Mouse (Mus musculus): ENCODE results near the gene Ticam1. TPM values are rescaled to one million over a fixed set of nuclear protein-coding genes. Genes with fewer than 3 reads are reported as not detected.

The Ticam1 gene
- 1.7 and 2.6 TPM in 2 replicates for polyA plus RNA-seq (2014; fragmentation: Nextera tagmentation; extraction: Ambion mirVana)

DNA sequence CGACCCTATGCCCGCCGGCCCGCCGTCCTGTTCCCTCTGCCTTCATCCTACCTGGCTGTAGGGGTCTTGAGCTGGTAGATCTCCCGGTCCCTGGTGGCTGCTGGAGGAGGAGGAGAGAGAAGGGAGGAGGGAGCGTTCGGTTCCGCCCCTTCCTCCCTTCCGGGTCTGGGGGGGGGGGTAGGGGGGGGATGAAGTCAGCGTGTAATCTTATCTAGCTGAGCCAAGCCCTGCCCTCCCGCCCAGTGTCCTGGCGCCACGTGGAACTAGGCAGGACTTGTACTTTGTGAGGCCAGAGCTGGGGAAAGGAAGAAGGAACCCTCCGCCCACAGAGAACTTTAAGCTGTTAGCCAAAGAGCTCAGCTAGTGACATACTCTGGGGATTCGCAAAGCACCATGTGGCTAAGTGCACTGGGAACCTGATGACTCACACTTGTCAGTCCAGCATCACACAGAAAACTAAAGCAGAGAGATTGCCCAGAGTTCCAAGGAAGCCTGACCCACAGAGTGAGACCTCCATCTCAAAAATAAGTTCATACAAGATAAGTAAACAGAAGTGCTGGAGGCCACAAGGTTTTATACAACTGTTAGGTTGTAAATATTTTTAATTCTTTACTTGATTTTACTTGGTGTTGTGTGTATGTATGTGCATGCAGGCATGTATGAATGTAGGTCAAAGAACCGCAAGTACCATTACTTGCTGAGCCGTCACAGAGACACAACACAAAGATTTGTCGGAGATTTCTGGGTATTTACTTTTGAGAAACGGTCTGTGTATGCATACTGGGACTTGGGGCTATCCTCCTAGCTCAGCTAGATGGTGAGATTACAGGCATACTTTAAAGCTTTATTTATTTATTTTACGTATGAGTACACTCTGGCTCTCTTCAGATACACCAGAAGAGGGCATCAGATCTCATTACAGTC, at the start of gene Ticam1:
TSS of gene Ticam1 (minus strand) at position 144 of the 924 bp plus-strand sequence.
- H3K36me3 ChIP-seq (ENCODE audit: control insufficient read depth, insufficient read depth, low read length) = 0 out of 2 replicates have a peak, but pooled peaks cover 6% of the 10 kb centered on the region
- H3K4me3 ChIP-seq (ENCODE audit: low read depth, low read length) = peak within 1 kb of the TSS; percentile 43
- 7% methylated on average over 21 of the region's 21 CpGs for WGBS
- DNase-seq (ENCODE audit: low spot score, missing footprints) (peak; percentile 97), ATAC-seq (ENCODE audit: low FRiP score) (peak; percentile 91)
- peak within 1 kb of the TSS; percentile 50; the same call in 1 of the 2 replicates for H3K27ac ChIP-seq (ENCODE audit: low read depth, low read length)
- no peaks in the 10 kb centered on the region for H3K27me3 ChIP-seq (ENCODE audit: control insufficient read depth, insufficient read depth, low read length)
- peak within 1 kb of the TSS; percentile 58 for H3K9ac ChIP-seq (ENCODE audit: low read length)
- no peaks in the 10 kb centered on the region for H3K9me3 ChIP-seq (ENCODE audit: control insufficient read depth, low read length)
- peak within 1 kb of the TSS; percentile 61 for H3K4me2 ChIP-seq
- H3K4me1 ChIP-seq (ENCODE audit: control insufficient read depth, insufficient read depth, low read length) = peaks cover 8% of the 10 kb centered on the region; the same call in 1 of the 2 replicates

DNA sequence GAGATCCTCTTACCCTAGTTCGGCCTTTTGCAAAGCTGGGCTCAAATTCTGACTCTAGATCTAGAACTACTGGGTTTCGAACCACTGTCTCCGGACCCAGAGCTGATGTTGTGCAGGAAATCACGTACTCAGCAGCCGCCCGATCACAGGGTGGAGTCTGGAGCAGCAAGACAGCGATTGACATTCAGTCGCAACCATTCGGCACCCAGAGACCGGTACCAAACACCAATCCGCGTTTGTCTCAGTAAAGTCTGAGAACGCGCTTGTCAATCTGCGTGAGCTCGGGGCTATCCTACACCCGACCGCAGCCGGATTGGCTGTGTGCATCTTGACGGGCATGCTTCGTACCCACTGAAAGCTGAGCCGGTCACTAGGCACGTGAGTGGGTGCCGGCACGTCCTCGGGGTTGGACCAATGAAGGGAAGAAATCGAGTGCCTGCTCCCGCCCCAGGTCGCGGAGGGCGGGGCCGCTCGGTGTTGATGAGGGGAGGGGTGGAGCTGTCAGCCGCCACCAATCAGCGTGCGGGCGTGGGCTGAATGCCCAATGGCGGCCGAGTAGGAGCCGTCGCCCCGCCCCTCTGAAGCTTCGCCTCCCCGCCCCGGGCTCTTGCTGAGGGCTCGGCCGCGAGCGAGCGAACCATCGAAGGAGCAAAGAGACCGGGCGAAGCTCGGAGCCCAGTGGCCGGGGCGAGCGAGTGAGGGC, 49.0 kb upstream of the Ticam1 start, which contains the start of gene Kdm4b:
TSS of gene Kdm4b (plus strand) at position 613 of the 703 bp plus-strand sequence.
- WGBS = under 1% methylated on average over 47 of the region's 57 CpGs
- H3K9ac ChIP-seq (ENCODE audit: low read length) = peak within 1 kb of the TSS; percentile 94
- DNase-seq (ENCODE audit: low spot score, missing footprints) = peak; percentile 100

DNA sequence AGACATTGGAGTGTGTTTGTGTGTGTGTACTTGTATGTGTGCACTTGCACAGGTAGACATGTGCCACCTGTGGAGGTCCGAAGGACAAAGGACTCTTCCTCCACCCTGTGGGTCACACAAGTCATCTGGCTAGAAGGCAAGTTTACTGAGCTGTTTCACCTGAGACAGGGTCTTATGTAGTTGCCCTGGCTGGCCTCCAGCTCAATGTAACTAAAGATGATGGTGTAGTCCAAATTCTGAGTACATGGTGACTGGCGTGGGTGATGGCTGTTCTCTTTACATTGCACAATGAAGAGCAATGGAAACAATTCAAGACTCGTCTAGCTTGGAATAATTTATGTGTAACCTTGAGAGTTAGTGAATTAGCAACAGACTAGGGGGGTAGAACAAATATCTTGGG, 47.8 kb upstream of the Ticam1 start:
- H3K9me3 ChIP-seq (ENCODE audit: control insufficient read depth, low read length) = no peaks in the 10 kb centered on the region
- peaks cover 19% of the 10 kb centered on the region for H3K4me1 ChIP-seq (ENCODE audit: control insufficient read depth, insufficient read depth, low read length)
- no peak overlapping the region for H3K4me3 ChIP-seq (ENCODE audit: low read depth, low read length)
- ATAC-seq (ENCODE audit: low FRiP score) (no peak), DNase-seq (ENCODE audit: low spot score, missing footprints) (no peak)
- no peak overlapping the region for H3K27ac ChIP-seq (ENCODE audit: low read depth, low read length)
- H3K36me3 ChIP-seq (ENCODE audit: control insufficient read depth, insufficient read depth, low read length) = peaks cover 5% of the 10 kb centered on the region
- no peaks in the 10 kb centered on the region for H3K27me3 ChIP-seq (ENCODE audit: control insufficient read depth, insufficient read depth, low read length)
- 68% methylated on average over 3 of the region's 3 CpGs for WGBS
- H3K9ac ChIP-seq (ENCODE audit: low read length) = no peak overlapping the region
- no peak overlapping the region for H3K4me2 ChIP-seq

More for the DNA sequence above, 49.0 kb upstream of the Ticam1 start, which contains the start of gene Kdm4b:
- Histone ChIP-seq H3K36me3 (ENCODE audit: control insufficient read depth, insufficient read depth, low read length) (peaks cover 2% of the 10 kb centered on the region; the same call in 1 of the 2 replicates), H3K4me3 (ENCODE audit: low read depth, low read length) (peak within 1 kb of the TSS; percentile 90), H3K27ac (ENCODE audit: low read depth, low read length) (peak within 1 kb of the TSS; percentile 82), H3K9me3 (ENCODE audit: control insufficient read depth, low read length) (no peaks in the 10 kb centered on the region), H3K4me1 (ENCODE audit: control insufficient read depth, insufficient read depth, low read length) (peaks cover 19% of the 10 kb centered on the region), H3K4me2 (peak within 1 kb of the TSS; percentile 73), H3K27me3 (ENCODE audit: control insufficient read depth, insufficient read depth, low read length) (no peaks in the 10 kb centered on the region)
- peak; percentile 99 for ATAC-seq (ENCODE audit: low FRiP score)

DNA sequence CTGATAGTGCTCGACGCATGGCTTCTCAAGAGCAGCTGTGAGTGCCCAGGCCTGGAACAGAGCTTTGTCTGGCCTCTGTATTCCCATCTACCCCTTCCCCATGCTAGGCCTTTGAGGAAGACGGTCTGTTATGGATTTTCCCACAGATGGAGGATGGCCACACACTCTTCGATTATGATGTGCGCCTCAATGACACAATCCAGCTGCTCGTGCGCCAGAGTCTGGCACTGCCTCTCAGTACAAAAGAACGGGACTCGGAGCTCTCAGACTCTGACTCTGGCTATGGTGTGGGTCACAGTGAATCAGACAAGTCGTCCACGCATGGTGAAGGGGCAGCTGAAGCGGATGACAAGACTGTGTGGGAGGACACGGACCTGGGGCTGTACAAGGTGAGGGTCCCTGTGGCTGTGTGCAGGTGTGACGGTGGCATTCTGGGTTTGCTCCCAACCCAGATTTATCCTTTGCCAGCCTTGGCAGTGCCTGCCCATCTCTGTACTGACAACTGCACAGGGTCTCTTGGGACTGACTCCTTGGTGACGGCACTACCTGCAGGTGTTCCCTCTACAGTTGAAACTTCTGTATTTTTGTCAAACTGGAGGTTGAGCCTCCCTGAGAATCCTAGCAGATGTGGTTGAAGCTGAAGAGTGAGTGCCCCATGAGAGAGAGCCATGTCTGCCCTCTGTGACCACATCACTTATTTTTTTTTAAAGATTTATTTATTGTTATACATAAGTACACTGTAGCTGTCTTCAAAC, 32.8 kb upstream of the Ticam1 start:
- Histone ChIP-seq H3K4me3 (ENCODE audit: low read depth, low read length) (no peak overlapping the region), H3K9me3 (ENCODE audit: control insufficient read depth, low read length) (no peaks in the 10 kb centered on the region), H3K4me2 (no peak overlapping the region), H3K36me3 (ENCODE audit: control insufficient read depth, insufficient read depth, low read length) (peaks cover 46% of the 10 kb centered on the region), H3K27ac (ENCODE audit: low read depth, low read length) (no peak overlapping the region), H3K4me1 (ENCODE audit: control insufficient read depth, insufficient read depth, low read length) (peaks cover 23% of the 10 kb centered on the region), H3K9ac (ENCODE audit: low read length) (no peak overlapping the region), H3K27me3 (ENCODE audit: control insufficient read depth, insufficient read depth, low read length) (no peaks in the 10 kb centered on the region)
- no peak for DNase-seq (ENCODE audit: low spot score, missing footprints)
- ATAC-seq (ENCODE audit: low FRiP score) = no peak
- 92% methylated on average over 15 of the region's 15 CpGs for WGBS

DNA sequence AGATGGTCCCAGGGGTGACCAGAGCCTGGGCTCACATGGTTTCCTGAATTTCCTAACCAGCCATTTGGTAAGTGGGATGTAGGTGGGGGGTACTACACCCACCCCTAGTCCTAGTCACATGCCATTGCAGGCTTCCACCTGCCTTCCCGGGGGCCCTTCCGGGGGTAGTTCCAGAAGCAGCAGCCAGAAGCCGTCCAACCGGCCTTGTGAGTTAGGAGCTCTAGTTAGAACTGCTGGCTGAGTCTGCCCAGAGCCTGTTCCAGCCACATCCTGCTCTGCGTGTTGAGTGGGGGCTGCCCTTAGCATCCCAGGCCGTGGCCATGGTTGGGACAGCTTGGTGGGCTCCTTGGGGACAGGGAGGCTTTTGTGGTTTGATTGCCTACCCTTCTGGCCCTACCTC, 31.5 kb upstream of the Ticam1 start:
- Histone ChIP-seq H3K36me3 (ENCODE audit: control insufficient read depth, insufficient read depth, low read length) (peaks cover 39% of the 10 kb centered on the region), H3K4me3 (ENCODE audit: low read depth, low read length) (no peak overlapping the region), H3K4me1 (ENCODE audit: control insufficient read depth, insufficient read depth, low read length) (peaks cover 27% of the 10 kb centered on the region), H3K27me3 (ENCODE audit: control insufficient read depth, insufficient read depth, low read length) (no peaks in the 10 kb centered on the region), H3K27ac (ENCODE audit: low read depth, low read length) (no peak overlapping the region), H3K9ac (ENCODE audit: low read length) (no peak overlapping the region), H3K9me3 (ENCODE audit: control insufficient read depth, low read length) (no peaks in the 10 kb centered on the region), H3K4me2 (no peak overlapping the region)
- DNase-seq (ENCODE audit: low spot score, missing footprints) (no peak), ATAC-seq (ENCODE audit: low FRiP score) (no peak)
- WGBS = 84% methylated on average over 6 of the region's 6 CpGs

DNA sequence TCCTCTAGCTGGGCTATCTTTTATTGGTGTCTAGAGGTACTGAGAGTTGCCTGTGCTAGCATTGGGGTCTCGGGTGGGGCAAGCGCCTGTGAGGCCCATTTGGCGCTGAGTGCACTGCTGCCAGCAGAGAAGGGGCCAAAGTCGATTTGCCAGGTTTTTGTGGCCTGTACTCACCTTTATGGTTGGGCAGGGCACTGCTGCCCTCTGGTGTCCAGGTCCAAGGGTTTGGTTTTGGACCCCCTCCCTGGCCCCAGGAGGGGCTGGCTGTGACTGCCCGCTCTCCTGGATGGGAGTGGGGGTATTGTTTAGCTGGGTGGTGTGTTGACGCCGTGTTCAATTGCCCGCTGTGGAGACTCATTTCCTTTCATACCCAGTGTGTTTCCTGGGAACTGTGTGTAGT, 29.2 kb upstream of the Ticam1 start:
- DNase-seq (ENCODE audit: low spot score, missing footprints) = no peak
- Histone ChIP-seq H3K4me3 (ENCODE audit: low read depth, low read length) (peak overlapping the region; percentile 81; the same call in 1 of the 2 replicates), H3K4me2 (peak overlapping the region; percentile 98), H3K4me1 (ENCODE audit: control insufficient read depth, insufficient read depth, low read length) (peaks cover 35% of the 10 kb centered on the region), H3K9me3 (ENCODE audit: control insufficient read depth, low read length) (no peaks in the 10 kb centered on the region), H3K9ac (ENCODE audit: low read length) (peak overlapping the region; percentile 90), H3K27me3 (ENCODE audit: control insufficient read depth, insufficient read depth, low read length) (no peaks in the 10 kb centered on the region), H3K27ac (ENCODE audit: low read depth, low read length) (peak overlapping the region; percentile 11; the same call in 1 of the 2 replicates), H3K36me3 (ENCODE audit: control insufficient read depth, insufficient read depth, low read length) (peaks cover 26% of the 10 kb centered on the region)
- ATAC-seq (ENCODE audit: low FRiP score) = no peak
- WGBS = 71% methylated on average over 8 of the region's 8 CpGs

DNA sequence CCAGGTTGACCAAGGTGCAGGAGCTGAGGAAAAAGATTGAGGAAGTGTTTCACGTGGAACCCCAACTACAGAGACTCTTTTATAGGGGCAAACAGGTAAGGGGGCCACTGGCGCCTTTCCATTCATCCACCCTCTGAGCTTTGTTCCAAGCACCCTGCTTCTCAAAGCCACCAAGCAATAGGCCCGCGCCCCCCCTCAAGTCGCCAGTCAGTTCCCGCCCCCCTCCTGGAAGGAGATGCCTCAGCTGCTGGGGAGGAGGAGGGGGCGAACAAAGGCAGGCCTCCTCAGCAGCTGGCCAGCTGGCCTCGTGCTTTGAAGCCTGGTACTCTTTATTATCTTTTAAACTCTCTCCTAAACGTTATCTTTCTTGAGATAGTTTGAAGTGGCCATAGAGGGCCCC, 28.6 kb upstream of the Ticam1 start:
- H3K27me3 ChIP-seq (ENCODE audit: control insufficient read depth, insufficient read depth, low read length) = no peaks in the 10 kb centered on the region
- H3K36me3 ChIP-seq (ENCODE audit: control insufficient read depth, insufficient read depth, low read length) = peaks cover 20% of the 10 kb centered on the region
- DNase-seq (ENCODE audit: low spot score, missing footprints) = no peak
- 32% methylated on average over 9 of the region's 9 CpGs for WGBS
- peak overlapping the region; percentile 81 for H3K4me3 ChIP-seq (ENCODE audit: low read depth, low read length)
- H3K4me1 ChIP-seq (ENCODE audit: control insufficient read depth, insufficient read depth, low read length) = peaks cover 35% of the 10 kb centered on the region
- peak overlapping the region; percentile 98 for H3K4me2 ChIP-seq
- no peak for ATAC-seq (ENCODE audit: low FRiP score)
- H3K27ac ChIP-seq (ENCODE audit: low read depth, low read length) = peak overlapping the region; percentile 40; the same call in 1 of the 2 replicates
- H3K9me3 ChIP-seq (ENCODE audit: control insufficient read depth, low read length) = no peaks in the 10 kb centered on the region
- peak overlapping the region; percentile 90 for H3K9ac ChIP-seq (ENCODE audit: low read length)

DNA sequence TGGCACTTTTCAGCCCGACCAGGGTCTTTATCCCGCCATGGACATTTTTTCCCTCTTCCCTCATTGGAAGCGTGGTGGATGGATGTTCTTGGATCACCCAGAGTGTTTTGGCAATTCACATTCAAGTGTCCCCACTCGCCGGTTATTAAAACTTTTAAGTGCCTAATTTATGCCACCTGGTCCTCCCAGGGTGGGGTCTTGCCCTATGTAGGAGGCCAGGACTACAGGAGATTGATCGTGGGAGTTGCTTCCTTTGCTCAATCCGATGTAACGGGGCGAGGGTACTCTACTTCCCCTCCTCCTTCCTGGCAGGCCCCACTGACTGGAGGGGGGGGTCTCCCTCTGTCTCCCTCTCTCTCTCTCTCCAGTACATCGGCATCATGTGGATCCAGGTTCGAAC, 28.1 kb upstream of the Ticam1 start:
- 13% methylated on average over 11 of the region's 11 CpGs for WGBS
- Histone ChIP-seq H3K4me2 (peak overlapping the region; percentile 98), H3K36me3 (ENCODE audit: control insufficient read depth, insufficient read depth, low read length) (peaks cover 18% of the 10 kb centered on the region), H3K9me3 (ENCODE audit: control insufficient read depth, low read length) (no peaks in the 10 kb centered on the region), H3K4me3 (ENCODE audit: low read depth, low read length) (peak overlapping the region; percentile 81), H3K9ac (ENCODE audit: low read length) (peak overlapping the region; percentile 90), H3K4me1 (ENCODE audit: control insufficient read depth, insufficient read depth, low read length) (peaks cover 35% of the 10 kb centered on the region), H3K27ac (ENCODE audit: low read depth, low read length) (no peak overlapping the region), H3K27me3 (ENCODE audit: control insufficient read depth, insufficient read depth, low read length) (no peaks in the 10 kb centered on the region)
- ATAC-seq (ENCODE audit: low FRiP score) = no peak
- peak; percentile 88 for DNase-seq (ENCODE audit: low spot score, missing footprints)
